Mouse (Mus musculus) intestine, embryonic 16.5 days (tissue): Measurements from ENCODE around the gene Uba5. TPM values are rescaled to one million over a fixed set of nuclear protein-coding genes. Genes with fewer than 3 reads are reported as not detected.

ENCODE experiments used
- ATAC-seq: fragments of 200-750 bp; cut with Nextera tagmentation; 2 replicates; pipeline ENCODE4 v1.8.0; 2017; ENCODE audit warnings: moderate TSS enrichment, moderate library complexity
- H3K27ac ChIP-seq: fragments of 300-500 bp; sonication (generic); 2 replicates; pipeline ENCODE4 v1.5.1; 2014; ENCODE audit warnings: mild to moderate bottlenecking, low read length
- H3K27me3 ChIP-seq: fragments of 300-500 bp; sonication (generic); replicated peaks from 2 replicates; pipeline ENCODE4 v1.6.1; 2014; ENCODE audit warnings: low read length, control low read depth, mixed read lengths; ENCODE audit not compliant: control insufficient read depth, insufficient read depth
- H3K36me3 ChIP-seq: fragments of 300-500 bp; sonication (generic); 2 replicates; pipeline ENCODE4 v1.6.1; 2014; ENCODE audit warnings: low read length, control low read depth; ENCODE audit not compliant: control insufficient read depth, insufficient read depth
- H3K4me1 ChIP-seq: fragments of 300-500 bp; sonication (generic); 2 replicates; pipeline ENCODE4 v1.6.1; 2014; ENCODE audit warnings: low read length, control low read depth, mixed read lengths; ENCODE audit not compliant: control insufficient read depth, insufficient read depth
- H3K4me2 ChIP-seq: fragments of 300-500 bp; sonication (generic); 2 replicates; pipeline ENCODE4 v1.6.1; 2014; ENCODE audit warnings: low read depth, low read length, control low read depth
- H3K4me3 ChIP-seq: fragments of 300-500 bp; sonication (generic); 2 replicates; pipeline ENCODE4 v1.5.1; 2014; ENCODE audit warnings: mild to moderate bottlenecking, low read length
- H3K9ac ChIP-seq: fragments of 300-500 bp; sonication (generic); 2 replicates; pipeline ENCODE4 v1.6.1; 2014; ENCODE audit warnings: low read depth, low read length
- H3K9me3 ChIP-seq: fragments of 300-500 bp; sonication (generic); 2 replicates; pipeline ENCODE4 v1.6.1; 2016; ENCODE audit warnings: low read length, control low read depth; ENCODE audit not compliant: control insufficient read depth
- WGBS: fragments of 180-500 bp; shearing (Covaris S2); extraction: QIAGEN DNeasy Blood & Tissue Kit; methylation state at CpG from one replicate; pipeline ENCODE4 v1.1.7; 2014; 5-methylcytosine and 5-hydroxymethylcytosine counted together
- polyA plus RNA-seq: library from polyadenylated mRNA; unstranded; fragments of >200 nt; fragmentation: Nextera tagmentation; extraction: Ambion mirVana; gene quantifications from 2 replicates; pipeline ENCODE4 v1.2.1, GENCODE M21; 2015

Gene Uba5
- polyA plus RNA-seq, 1 experiment from 2014 or later: 40.6 TPM

DNA sequence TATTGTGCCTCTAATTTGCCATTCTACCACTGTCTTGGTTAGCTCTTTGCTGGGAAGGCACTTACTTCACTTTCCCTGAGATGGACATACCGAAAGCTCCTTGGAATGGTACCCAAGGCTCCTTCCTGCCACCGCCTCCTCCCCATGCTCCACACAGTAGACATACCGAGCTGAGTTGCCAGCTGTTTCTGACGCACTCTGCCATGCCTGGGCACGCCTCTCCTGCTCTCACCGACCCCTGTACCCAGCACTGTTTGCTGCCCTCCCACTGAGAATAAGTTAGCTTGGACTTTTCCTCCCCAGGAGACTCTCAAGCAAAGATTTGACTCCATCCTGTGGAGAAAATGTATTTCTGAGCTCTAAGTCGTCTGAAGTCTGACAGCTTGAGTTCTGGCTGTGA lies 37.9 kb upstream of the Uba5 start:
- no peaks in the 10 kb centered on the region for H3K27me3 ChIP-seq
- WGBS: 64% methylated on average over 7 of the region's 7 CpGs
- H3K9me3 ChIP-seq: no peaks in the 10 kb centered on the region
- no peak overlapping the region for H3K27ac ChIP-seq
- no peak for ATAC-seq
- no peak overlapping the region for H3K9ac ChIP-seq
- H3K36me3 ChIP-seq: no peaks in the 10 kb centered on the region
- H3K4me1 ChIP-seq: no peaks in the 10 kb centered on the region
- H3K4me3 ChIP-seq: no peak overlapping the region
- H3K4me2 ChIP-seq: no peak overlapping the region

DNA sequence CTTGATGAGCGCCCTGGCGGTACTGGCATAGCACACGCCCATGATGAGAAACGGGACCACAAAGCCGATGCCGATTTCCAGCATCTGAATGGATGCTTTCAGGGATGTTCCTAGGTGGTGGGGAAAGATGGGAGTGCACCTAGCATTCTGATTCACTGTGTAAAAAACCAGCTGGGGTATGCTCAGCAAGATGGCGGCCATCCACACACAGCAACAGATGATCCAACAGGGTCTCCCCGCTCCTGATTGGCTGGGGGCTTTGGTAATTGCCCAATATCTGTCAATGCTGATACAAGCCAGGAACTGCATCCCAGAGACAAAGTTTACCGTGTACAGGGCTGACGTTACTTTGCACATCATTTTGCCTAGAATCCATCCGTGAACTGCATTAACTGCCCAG lies 36.1 kb upstream of the Uba5 start:
- Histone ChIP-seq H3K4me2 (no peak overlapping the region), H3K4me1 (no peaks in the 10 kb centered on the region), H3K9me3 (no peaks in the 10 kb centered on the region), H3K36me3 (no peaks in the 10 kb centered on the region), H3K4me3 (no peak overlapping the region), H3K27me3 (no peaks in the 10 kb centered on the region), H3K9ac (no peak overlapping the region), H3K27ac (no peak overlapping the region)
- 86% methylated on average over 11 of the region's 11 CpGs for WGBS
- ATAC-seq: no peak

DNA sequence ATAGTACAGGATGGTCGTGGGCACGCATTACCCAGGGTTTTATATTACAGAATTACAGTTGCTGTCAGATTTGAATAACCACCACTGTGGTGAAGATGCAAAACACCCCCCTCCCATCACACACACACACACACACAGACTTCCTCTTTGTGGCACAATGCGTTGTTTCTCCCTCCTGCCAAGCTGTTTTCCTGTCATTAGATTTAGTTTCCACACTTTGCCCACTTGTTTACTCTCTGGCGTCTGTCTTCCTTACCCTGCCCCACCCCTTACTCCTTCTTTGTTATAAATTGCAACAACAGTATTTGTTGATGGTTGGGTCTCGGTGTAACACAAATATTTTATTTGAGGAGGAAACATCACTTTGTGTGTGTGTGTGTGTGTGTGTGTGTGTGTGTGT lies 35.3 kb upstream of the Uba5 start:
- no peak overlapping the region for H3K4me3 ChIP-seq
- no peak for ATAC-seq
- H3K9me3 ChIP-seq: no peaks in the 10 kb centered on the region
- H3K4me2 ChIP-seq: no peak overlapping the region
- H3K4me1 ChIP-seq: no peaks in the 10 kb centered on the region
- no peak overlapping the region for H3K9ac ChIP-seq
- no peak overlapping the region for H3K27ac ChIP-seq
- WGBS: 44% methylated on average over 5 of the region's 5 CpGs
- H3K27me3 ChIP-seq: no peaks in the 10 kb centered on the region
- no peaks in the 10 kb centered on the region for H3K36me3 ChIP-seq

DNA sequence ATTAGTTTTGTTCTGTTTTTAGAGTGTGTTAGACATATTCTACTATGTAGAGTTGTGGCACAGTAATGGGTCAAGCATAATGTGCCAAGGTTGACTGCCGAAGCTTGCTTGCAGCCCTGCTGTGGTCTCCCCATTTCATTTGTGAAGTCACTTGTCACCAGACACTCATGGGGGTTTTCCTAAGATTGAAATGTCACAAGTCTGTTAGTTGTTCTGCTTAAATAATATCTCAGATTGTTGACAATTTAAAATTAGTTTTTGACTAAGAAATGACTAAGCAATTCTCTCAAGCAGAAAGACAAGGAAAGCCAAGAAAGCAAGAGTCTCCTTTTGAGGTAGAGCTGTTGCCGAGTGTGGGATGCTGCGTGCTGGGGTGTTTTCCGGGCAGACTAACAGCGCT lies 30.0 kb upstream of the Uba5 start:
- H3K27ac ChIP-seq: no peak overlapping the region
- no peaks in the 10 kb centered on the region for H3K36me3 ChIP-seq
- H3K4me3 ChIP-seq: no peak overlapping the region
- WGBS: 93% methylated on average over 5 of the region's 5 CpGs
- ATAC-seq: no peak
- no peaks in the 10 kb centered on the region for H3K27me3 ChIP-seq
- no peak overlapping the region for H3K9ac ChIP-seq
- no peak overlapping the region for H3K4me2 ChIP-seq
- H3K4me1 ChIP-seq: no peaks in the 10 kb centered on the region
- H3K9me3 ChIP-seq: no peaks in the 10 kb centered on the region

DNA sequence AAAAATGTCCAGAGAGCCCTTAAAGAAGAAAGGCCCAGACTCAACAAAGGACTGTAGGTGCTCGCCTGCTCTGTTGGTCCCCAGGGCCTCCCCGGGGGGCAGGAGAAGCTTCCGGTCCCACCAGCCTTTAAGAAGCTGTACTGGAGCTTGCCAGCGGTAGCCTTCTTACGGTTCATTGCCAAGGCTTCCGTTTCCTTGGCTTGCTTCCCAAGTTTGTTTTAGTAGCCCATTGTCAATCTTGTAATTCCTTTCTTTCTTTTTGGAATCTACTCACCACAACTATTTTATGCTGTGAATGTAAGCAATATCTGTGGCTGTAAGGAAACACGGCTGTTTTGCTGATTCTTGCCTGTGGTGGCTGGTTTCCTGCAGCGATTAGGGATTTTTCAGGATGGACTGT lies 25.6 kb upstream of the Uba5 start:
- Histone ChIP-seq H3K4me2 (no peak overlapping the region), H3K36me3 (no peaks in the 10 kb centered on the region), H3K9me3 (no peaks in the 10 kb centered on the region), H3K27ac (no peak overlapping the region), H3K27me3 (no peaks in the 10 kb centered on the region), H3K4me1 (no peaks in the 10 kb centered on the region), H3K9ac (no peak overlapping the region), H3K4me3 (no peak overlapping the region)
- no peak for ATAC-seq
- 69% methylated on average over 8 of the region's 8 CpGs for WGBS

DNA sequence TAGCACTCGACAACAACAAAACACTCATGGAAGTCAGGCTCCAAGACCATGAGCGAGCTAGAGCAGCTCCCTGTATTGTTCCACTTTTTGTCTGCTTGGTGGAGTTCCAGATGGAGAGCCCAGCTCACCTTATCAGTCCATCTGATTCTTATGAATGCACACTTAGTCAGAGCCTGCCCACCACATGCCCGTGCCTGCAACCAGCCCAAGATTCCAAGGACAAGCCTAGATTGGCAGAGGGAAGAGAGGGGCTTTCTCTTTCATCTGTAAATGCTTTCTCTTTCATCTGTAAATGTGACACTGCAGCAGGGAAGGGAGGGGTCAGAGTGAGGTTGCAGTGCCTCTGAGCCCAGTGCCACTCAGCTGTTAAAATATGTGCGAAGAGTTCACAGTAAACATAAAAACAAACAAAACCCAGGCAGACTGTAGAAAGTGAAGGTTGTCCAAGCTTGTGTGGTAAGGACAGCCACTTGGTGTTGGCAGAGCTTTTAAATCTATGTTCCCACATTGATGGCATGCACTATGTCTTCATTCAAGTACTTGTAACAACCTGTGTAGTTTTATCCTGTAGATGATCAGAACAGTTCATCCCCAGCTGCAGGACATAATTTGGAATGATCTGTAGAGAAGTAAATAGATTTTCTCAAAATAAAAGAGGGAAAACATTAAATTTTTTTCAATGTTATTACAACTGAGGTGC lies 22.9 kb upstream of the Uba5 start:
- Histone ChIP-seq H3K9me3 (no peaks in the 10 kb centered on the region), H3K4me3 (no peak overlapping the region), H3K4me2 (no peak overlapping the region), H3K27me3 (no peaks in the 10 kb centered on the region), H3K4me1 (no peaks in the 10 kb centered on the region), H3K36me3 (no peaks in the 10 kb centered on the region), H3K9ac (no peak overlapping the region), H3K27ac (no peak overlapping the region)
- 67% methylated on average over 4 of the region's 4 CpGs for WGBS
- ATAC-seq: no peak

DNA sequence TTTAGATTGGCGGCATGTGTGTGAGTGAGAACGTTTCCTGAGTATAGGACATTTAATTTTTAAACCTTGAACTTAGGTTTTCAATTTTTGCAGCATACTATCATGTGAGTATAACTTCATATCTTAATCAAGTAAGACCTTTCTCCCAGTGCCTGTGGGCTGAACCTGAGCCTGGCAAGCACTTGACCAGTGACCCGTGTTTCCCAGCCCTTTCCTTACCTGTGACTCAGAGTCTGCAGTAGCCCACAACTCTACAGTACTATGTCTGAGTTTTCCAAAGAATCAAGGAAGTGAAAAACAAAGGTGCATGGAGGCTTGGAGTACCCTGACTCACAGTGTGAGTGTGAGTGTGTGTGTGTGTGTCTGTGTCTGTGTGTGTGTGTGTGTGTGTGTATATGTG lies 17.1 kb upstream of the Uba5 start:
- Histone ChIP-seq H3K4me1 (no peaks in the 10 kb centered on the region), H3K9ac (no peak overlapping the region), H3K36me3 (0 out of 2 replicates have a peak, but pooled peaks cover 2% of the 10 kb centered on the region), H3K9me3 (no peaks in the 10 kb centered on the region), H3K4me3 (no peak overlapping the region), H3K27ac (no peak overlapping the region), H3K4me2 (no peak overlapping the region), H3K27me3 (no peaks in the 10 kb centered on the region)
- 79% methylated on average over 3 of the region's 3 CpGs for WGBS
- ATAC-seq: no peak

DNA sequence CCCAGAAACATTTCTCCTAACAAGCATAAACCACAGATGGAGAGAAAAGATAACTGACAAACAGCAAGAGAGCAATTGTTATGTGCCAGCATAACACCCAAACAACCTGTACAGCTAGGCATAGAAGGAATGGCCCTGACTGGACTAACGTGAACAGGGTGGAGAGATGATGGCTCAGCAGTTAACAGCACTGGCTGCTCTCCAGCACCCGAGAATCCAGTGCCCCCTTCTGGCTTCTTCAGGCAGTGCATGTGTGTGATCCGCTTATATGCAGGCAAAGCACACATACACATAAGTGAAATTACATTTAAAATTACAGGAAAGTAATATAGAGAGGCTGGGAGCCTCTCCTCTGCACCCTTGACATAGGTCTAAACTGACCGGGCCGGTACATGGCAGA lies 16.4 kb upstream of the Uba5 start:
- 53% methylated on average over 5 of the region's 5 CpGs for WGBS
- ATAC-seq: peak; percentile 55; the same call in 1 of the 2 replicates
- Histone ChIP-seq H3K36me3 (0 out of 2 replicates have a peak, but pooled peaks cover 2% of the 10 kb centered on the region), H3K27ac (no peak overlapping the region), H3K4me2 (no peak overlapping the region), H3K9ac (no peak overlapping the region), H3K4me1 (no peaks in the 10 kb centered on the region), H3K9me3 (no peaks in the 10 kb centered on the region), H3K27me3 (no peaks in the 10 kb centered on the region), H3K4me3 (no peak overlapping the region)

DNA sequence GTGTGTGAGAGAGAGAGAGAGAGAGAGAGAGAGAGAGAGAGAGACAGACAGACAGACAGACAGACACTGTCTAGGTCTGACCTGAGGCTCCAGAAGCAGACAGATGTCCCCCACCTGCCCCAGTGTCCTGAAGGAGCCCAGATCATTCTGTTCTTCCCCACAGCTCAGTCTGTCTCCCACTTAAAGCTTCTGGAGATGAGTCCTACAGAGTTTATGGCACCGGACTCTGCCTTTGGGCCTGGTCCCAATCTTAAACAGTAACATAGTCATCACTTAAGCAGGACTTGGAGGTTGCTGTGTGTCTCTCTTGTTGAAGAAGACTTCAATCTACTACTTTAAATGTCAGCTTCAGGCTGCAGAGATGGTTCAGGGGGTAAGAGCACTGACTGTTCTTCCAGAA lies 15.8 kb upstream of the Uba5 start:
- Histone ChIP-seq H3K9ac (no peak overlapping the region), H3K9me3 (no peaks in the 10 kb centered on the region), H3K4me2 (no peak overlapping the region), H3K36me3 (0 out of 2 replicates have a peak, but pooled peaks cover 2% of the 10 kb centered on the region), H3K27me3 (no peaks in the 10 kb centered on the region), H3K4me3 (no peak overlapping the region), H3K4me1 (no peaks in the 10 kb centered on the region), H3K27ac (no peak overlapping the region)
- 93% methylated on average over 1 of the region's 1 CpGs for WGBS
- ATAC-seq: no peak

DNA sequence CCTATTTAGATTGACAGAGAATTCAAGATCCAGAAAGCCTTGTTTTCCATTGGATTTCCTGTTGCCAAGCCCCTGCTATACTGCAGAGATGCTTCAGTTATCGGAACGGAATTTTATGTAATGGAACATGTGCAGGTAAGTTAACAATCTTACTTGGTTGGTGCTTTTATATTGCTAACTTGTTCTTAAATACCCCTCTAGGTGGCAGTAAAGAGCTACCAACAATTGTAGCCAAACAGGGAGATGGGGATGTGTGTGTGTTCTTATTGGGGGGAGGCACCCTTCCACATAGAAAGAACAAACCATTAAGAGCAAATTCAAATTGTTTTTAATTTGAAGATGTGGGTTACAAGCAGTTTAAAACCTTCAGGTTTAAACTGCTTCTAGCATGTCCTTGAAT lies 12.9 kb upstream of the Uba5 start:
- H3K27ac ChIP-seq: no peak overlapping the region
- 66% methylated on average over 2 of the region's 2 CpGs for WGBS
- 0 out of 2 replicates have a peak, but pooled peaks cover 2% of the 10 kb centered on the region for H3K36me3 ChIP-seq
- no peaks in the 10 kb centered on the region for H3K4me1 ChIP-seq
- H3K27me3 ChIP-seq: no peaks in the 10 kb centered on the region
- H3K4me2 ChIP-seq: no peak overlapping the region
- no peaks in the 10 kb centered on the region for H3K9me3 ChIP-seq
- no peak overlapping the region for H3K4me3 ChIP-seq
- no peak overlapping the region for H3K9ac ChIP-seq
- ATAC-seq: no peak
